Mouse (Mus musculus) MEL (cell line): ENCODE data around the gene Maco1. TPM values are rescaled to one million over a fixed set of nuclear protein-coding genes. Genes with fewer than 3 reads are reported as not detected.

Experiments used
- DNase-seq: peaks from one replicate; pipeline ENCODE4 v3.0.0; 2011; ENCODE audit warnings: low read depth, low spot score
- H3K27ac ChIP-seq: 2 replicates; pipeline ENCODE4 v1.5.1; 2012; ENCODE audit warnings: low read depth, mild to moderate bottlenecking, control low read depth, low read length, moderate library complexity; ENCODE audit not compliant: control insufficient read depth
- H3K27me3 ChIP-seq, 2 experiments: fragments of 150-350 bp in 1 of 2; sonication (generic) in 1 of 2; 2 replicates each; pipeline ENCODE4 v1.6.1; 2012; ENCODE audit warnings: low read length in 2 of 2, mild to moderate bottlenecking in 2 of 2, improper control_type of control experiment in 1 of 2, moderate library complexity in 1 of 2; ENCODE audit not compliant: insufficient read depth in 2 of 2, control insufficient read depth in 1 of 2
- H3K36me3 ChIP-seq, 2 experiments: 2 replicates each; pipeline ENCODE4 v1.6.1; 2012 to 2014; ENCODE audit warnings: low read length in 2 of 2, improper control_type of control experiment in 1 of 2, inconsistent platforms in 1 of 2, mild to moderate bottlenecking in 1 of 2; ENCODE audit not compliant: insufficient read depth in 2 of 2, control insufficient read depth in 1 of 2
- H3K4me1 ChIP-seq, 2 experiments: fragments of 150-350 bp in 1 of 2; sonication (generic) in 1 of 2; 2 replicates each; pipeline ENCODE4 v1.6.1; 2012; ENCODE audit warnings: low read length in 2 of 2, improper control_type of control experiment in 1 of 2, mild to moderate bottlenecking in 1 of 2; ENCODE audit not compliant: insufficient read depth in 2 of 2, control insufficient read depth in 1 of 2
- H3K4me3 ChIP-seq, 2 experiments: fragments of 150-350 bp in 1 of 2; sonication (generic) in 1 of 2; 2 replicates each; pipeline ENCODE4 v1.5.1; 2012; ENCODE audit warnings: low read depth in 2 of 2, low read length in 2 of 2, mild to moderate bottlenecking in 2 of 2, moderate library complexity in 2 of 2, control low read depth in 1 of 2, improper control_type of control experiment in 1 of 2; ENCODE audit not compliant: control insufficient read depth in 1 of 2, insufficient read depth in 1 of 2
- H3K79me2 ChIP-seq: 2 replicates; pipeline ENCODE4 v1.6.1; 2012; ENCODE audit warnings: mild to moderate bottlenecking, low read length, moderate library complexity; ENCODE audit not compliant: control insufficient read depth, poor library complexity, insufficient read depth
- H3K9ac ChIP-seq: 2 replicates; pipeline ENCODE4 v1.6.1; 2012; ENCODE audit warnings: low read depth, mild to moderate bottlenecking, control low read depth, low read length, moderate library complexity; ENCODE audit not compliant: control insufficient read depth, poor library complexity, severe bottlenecking
- H3K9me3 ChIP-seq: fragments of 150-350 bp; sonication (generic); replicated peaks from 2 replicates; pipeline ENCODE4 v1.6.1; 2012; ENCODE audit warnings: mild to moderate bottlenecking, low read length, improper control_type of control experiment, moderate library complexity; ENCODE audit not compliant: insufficient read depth
- BHLHE40 ChIP-seq: IDR thresholded peaks from 2 replicates; pipeline ENCODE4 v1.6.1; 2012; ENCODE audit warnings: low read depth, mild to moderate bottlenecking, inconsistent platforms, low read length, improper control_type of control experiment, borderline replicate concordance
- ELF1 ChIP-seq: IDR thresholded peaks from 2 replicates; pipeline ENCODE4 v1.6.1; 2014; ENCODE audit warnings: low read depth, mild to moderate bottlenecking, inconsistent platforms, low read length, improper control_type of control experiment, moderate library complexity
- GABPA ChIP-seq: IDR thresholded peaks from 2 replicates; pipeline ENCODE4 v1.6.1; 2012; ENCODE audit warnings: low read depth, mild to moderate bottlenecking, inconsistent platforms, low read length, improper control_type of control experiment, moderate library complexity
- HCFC1 ChIP-seq: IDR thresholded peaks from 2 replicates; pipeline ENCODE4 v1.6.1; 2012; ENCODE audit warnings: low read depth, mild to moderate bottlenecking, inconsistent platforms, low read length, improper control_type of control experiment, moderate library complexity
- KAT2A ChIP-seq: conservative IDR thresholded peaks from 2 replicates; pipeline ENCODE4 v1.6.1; 2012; ENCODE audit warnings: low read depth, low read length, improper control_type of control experiment, inconsistent platforms
- MEF2A ChIP-seq: IDR thresholded peaks from 2 replicates; pipeline ENCODE4 v1.6.1; 2014; ENCODE audit warnings: low read depth, mild to moderate bottlenecking, inconsistent platforms, low read length, improper control_type of control experiment; ENCODE audit not compliant: poor library complexity, insufficient replicate concordance, severe bottlenecking; ENCODE audit errors: extremely low read depth
- MXI1 ChIP-seq: IDR thresholded peaks from 2 replicates; pipeline ENCODE4 v1.6.1; 2011; ENCODE audit warnings: mild to moderate bottlenecking, low read depth, low read length, improper control_type of control experiment
- MYB ChIP-seq: IDR thresholded peaks from 2 replicates; pipeline ENCODE4 v1.6.1; 2011; ENCODE audit warnings: mild to moderate bottlenecking, low read depth, low read length, improper control_type of control experiment
- MYC ChIP-seq: IDR thresholded peaks from 2 replicates; pipeline ENCODE4 v1.6.1; 2011; ENCODE audit warnings: low read depth, mild to moderate bottlenecking, low read length, improper control_type of control experiment, moderate library complexity
- NRF1 ChIP-seq: IDR thresholded peaks from 2 replicates; pipeline ENCODE4 v1.6.1; 2014; ENCODE audit warnings: low read depth, mild to moderate bottlenecking, inconsistent platforms, low read length, improper control_type of control experiment, moderate library complexity; ENCODE audit not compliant: poor library complexity, insufficient read depth, severe bottlenecking
- POLR2AphosphoS2 ChIP-seq: IDR thresholded peaks from 2 replicates; pipeline ENCODE4 v1.6.1; 2011; ENCODE audit warnings: low read length, improper control_type of control experiment
- POLR2AphosphoS5 ChIP-seq: IDR thresholded peaks from 2 replicates; pipeline ENCODE4 v1.6.1; 2012; ENCODE audit warnings: low read depth, borderline replicate concordance, mild to moderate bottlenecking, inconsistent platforms, low read length, moderate library complexity, mixed read lengths
- RAD21 ChIP-seq: IDR thresholded peaks from 2 replicates; pipeline ENCODE4 v1.6.1; 2011; ENCODE audit warnings: mild to moderate bottlenecking, low read depth, low read length, improper control_type of control experiment
- RCOR1 ChIP-seq: IDR thresholded peaks from 2 replicates; pipeline ENCODE4 v1.6.1; 2012; ENCODE audit warnings: low read depth, mild to moderate bottlenecking, inconsistent platforms, low read length, improper control_type of control experiment
- TAL1 ChIP-seq: IDR thresholded peaks from 2 replicates; pipeline ENCODE4 v1.6.1; 2012; ENCODE audit warnings: mild to moderate bottlenecking, inconsistent platforms, low read length, moderate library complexity, mixed read lengths
- TCF12 ChIP-seq: IDR thresholded peaks from 2 replicates; pipeline ENCODE4 v1.6.1; 2014; ENCODE audit warnings: low read depth, mild to moderate bottlenecking, inconsistent platforms, low read length, improper control_type of control experiment, moderate library complexity
- UBTF ChIP-seq: IDR thresholded peaks from 2 replicates; pipeline ENCODE4 v1.6.1; 2012; ENCODE audit warnings: low read depth, mild to moderate bottlenecking, inconsistent platforms, low read length, improper control_type of control experiment, moderate library complexity, borderline replicate concordance; ENCODE audit not compliant: insufficient read depth
- ZC3H11A ChIP-seq: IDR thresholded peaks from 2 replicates; pipeline ENCODE4 v1.6.1; 2012; ENCODE audit warnings: low read depth, mild to moderate bottlenecking, inconsistent platforms, low read length, improper control_type of control experiment
- ZKSCAN1 ChIP-seq: IDR thresholded peaks from 2 replicates; pipeline ENCODE4 v1.6.1; 2012; ENCODE audit warnings: low read depth, mild to moderate bottlenecking, inconsistent platforms, low read length, improper control_type of control experiment, moderate library complexity
- polyA plus RNA-seq, 2 experiments: library from polyadenylated mRNA; stranded (reverse) in 1 of 2; unstranded in 1 of 2; fragments of >175 nt in 1 of 2; fragments of >200 nt in 1 of 2; gene quantifications; 2 replicates each; pipeline versions ENCODE4 v1.2.1 to v1.2.4; 2012; ENCODE audit warnings: low replicate concordance in 2 of 2, low read depth in 1 of 2; ENCODE audit not compliant: insufficient read length in 2 of 2, insufficient read depth in 1 of 2, missing spikeins in 1 of 2
- total RNA-seq: library from RNA; depleted of rRNA; stranded (reverse); fragments of 300-350 nt; gene quantifications from 2 replicates; pipeline ENCODE4 v1.2.3, GENCODE M21; 2012

The Maco1 gene
- total and polyA plus RNA-seq, 3 experiments, result 22.2 to 35.9 TPM; not detected in 1

DNA sequence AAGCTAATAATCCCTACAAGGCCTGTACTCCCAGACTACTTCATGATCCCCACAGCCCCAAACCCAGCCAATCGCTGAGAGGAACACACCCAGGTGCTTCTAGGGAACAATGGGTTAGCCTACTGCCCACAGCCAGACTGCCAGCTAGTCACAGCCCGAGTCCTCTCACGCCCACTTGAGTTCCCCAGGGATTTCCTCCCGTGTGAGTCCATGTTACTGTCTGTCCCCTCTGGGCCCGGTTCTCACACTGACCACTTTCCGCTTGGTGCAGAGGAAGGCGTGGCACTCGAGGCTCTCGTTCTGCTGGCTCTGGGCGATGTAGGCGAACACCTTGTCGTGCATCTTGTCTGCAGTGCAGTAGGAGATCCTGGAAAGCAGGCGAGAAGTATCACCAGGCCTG lies 98.2 kb downstream of the Maco1 start:
- no peak overlapping the region for H3K9ac ChIP-seq
- no peak overlapping the region for H3K4me3 ChIP-seq
- no peak for DNase-seq
- peaks cover 11% of the 10 kb centered on the region for H3K79me2 ChIP-seq
- H3K36me3 ChIP-seq, result peaks cover 1 to 13% of the 10 kb centered on the region in 2 experiments; a peak in 3 of 4 replicates
- no peaks in the 10 kb centered on the region for H3K27me3 ChIP-seq
- no peak overlapping the region for H3K27ac ChIP-seq
- H3K4me1 ChIP-seq, result peaks cover 8 to 21% of the 10 kb centered on the region in 2 experiments
- TF ChIP-seq MYB (no peak), NRF1 (no peak), TAL1 (no peak), GABPA (no peak), MYC (no peak), RCOR1 (no peak), ZC3H11A (no peak), HCFC1 (no peak), POLR2AphosphoS5 (no peak), ELF1 (no peak), RAD21 (no peak), KAT2A (no peak), UBTF (no peak), BHLHE40 (no peak), MXI1 (no peak), ZKSCAN1 (no peak), MEF2A (no peak), TCF12 (no peak)
- H3K9me3 ChIP-seq, result no peaks in the 10 kb centered on the region

- H3K27ac ChIP-seq, result no peak overlapping the region
- no peak for DNase-seq
- peaks cover 1 to 8% of the 10 kb centered on the region in 2 experiments; a peak in 3 of 4 replicates for H3K36me3 ChIP-seq
- TF ChIP-seq POLR2AphosphoS2 (no peak), UBTF (no peak), NRF1 (no peak), GABPA (no peak)
- TF ChIP-seq, all 39 proteins: peak for 0
- H3K4me1 ChIP-seq, result peaks cover 5 to 17% of the 10 kb centered on the region in 2 experiments
- peaks cover 6% of the 10 kb centered on the region for H3K79me2 ChIP-seq
- H3K9me3 ChIP-seq, result no peaks in the 10 kb centered on the region
- H3K27me3 ChIP-seq, result no peaks in the 10 kb centered on the region
- H3K9ac ChIP-seq, result no peak overlapping the region
- H3K4me3 ChIP-seq, result no peak overlapping the region
Measured at GRCm38 (mm10) chr4:134754371-134754770, 98.8 kb downstream of the Maco1 start.
